Mouse (Mus musculus): ENCODE results near the gene Ift57.

DNA sequence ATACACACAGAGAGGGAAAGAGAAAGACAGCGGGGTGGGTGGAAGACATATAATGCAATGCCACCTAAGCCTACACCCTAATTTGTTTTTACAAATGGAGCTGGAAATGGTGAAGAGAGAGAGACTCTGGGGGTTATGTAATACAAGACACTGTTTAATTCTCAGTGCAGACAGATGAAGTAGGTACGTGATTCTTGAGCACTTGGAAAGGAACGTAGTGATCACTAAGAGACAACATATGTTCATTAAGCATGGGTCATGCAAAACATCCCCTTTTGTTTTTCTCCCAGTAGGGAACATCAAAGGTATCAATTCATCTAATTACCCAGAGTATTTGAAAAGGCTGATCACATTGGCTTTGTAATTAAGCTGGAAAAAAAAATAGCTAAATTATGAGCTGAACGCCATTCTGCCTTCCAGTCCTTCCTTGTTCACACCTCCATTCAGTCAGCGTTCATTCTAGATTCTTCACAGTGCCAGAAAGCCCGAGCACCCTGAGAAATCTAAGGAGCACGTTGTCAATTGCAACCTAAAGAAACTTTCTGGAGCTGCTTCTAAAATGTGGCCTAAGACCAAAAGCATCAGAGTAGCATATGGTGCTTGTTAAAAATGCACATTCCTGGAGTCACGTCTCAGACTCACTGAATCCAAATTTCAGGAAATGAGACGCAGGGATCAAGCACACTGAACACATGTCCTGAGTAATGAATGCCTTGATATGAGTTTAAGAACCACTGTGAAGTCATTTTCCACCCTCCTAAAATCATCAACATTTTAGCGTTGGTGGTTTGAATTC, 114.0 kb downstream of the Ift57 start:
- no peak for TF ChIP-seq CTCF (IDR thresholded peaks at IDR 0.05; ENCODE audit: control insufficient read depth, insufficient read depth, low read length)
- no peak for TF ChIP-seq POLR2A (IDR thresholded peaks at IDR 0.05; ENCODE audit: borderline replicate concordance, control insufficient read depth, low read depth, low read length)

Data from bone marrow, adult 2 months (tissue).